Mouse (Mus musculus) frontal cortex, postnatal 36 days (tissue): Measurements from ENCODE around the gene Fbxl16.

Experiments used
- DNase-seq, 2 experiments: peaks; one replicate each; pipeline ENCODE4 v3.0.0; 2022; ENCODE audit warnings: low spot score in 2 of 2

The Fbxl16 gene

GRCm38 (mm10) chr17:25808789-25809605 lies at the start of gene Fbxl16:
Gene Fbxl16 (plus strand): TSS chr17:25809085.
- peak; percentile 90 to 92 for DNase-seq

- DNase-seq = peak; percentile 36 to 46
Observed at GRCm38 (mm10) chr17:25760148-25760547, 48.7 kb upstream of the Fbxl16 start.

- DNase-seq = peak; percentile 31 to 71
Observed at GRCm38 (mm10) chr17:25761561-25761970, 47.3 kb upstream of the Fbxl16 start.

- no peak for DNase-seq
Observed at GRCm38 (mm10) chr17:25762591-25762990, 46.3 kb upstream of the Fbxl16 start.

- no peak for DNase-seq
Observed at GRCm38 (mm10) chr17:25765886-25766285, 43.0 kb upstream of the Fbxl16 start.

GRCm38 (mm10) chr17:25769331-25769730 lies 39.6 kb upstream of the Fbxl16 start:
- DNase-seq = no peak

GRCm38 (mm10) chr17:25773549-25774120 lies 35.2 kb upstream of the Fbxl16 start, which contains the start of gene Narfl:
Gene Narfl (plus strand): TSS chr17:25773776.
- peak; percentile 99 for DNase-seq

- DNase-seq = no peak
Observed at GRCm38 (mm10) chr17:25775318-25776062, 33.4 kb upstream of the Fbxl16 start.

GRCm38 (mm10) chr17:25777948-25778347 lies 30.9 kb upstream of the Fbxl16 start:
- DNase-seq = no peak

GRCm38 (mm10) chr17:25781339-25781738 lies 27.5 kb upstream of the Fbxl16 start:
- DNase-seq = no peak

GRCm38 (mm10) chr17:25783086-25783485 lies 25.8 kb upstream of the Fbxl16 start:
- no peak for DNase-seq

GRCm38 (mm10) chr17:25783861-25784574 lies 24.9 kb upstream of the Fbxl16 start:
- no peak for DNase-seq

GRCm38 (mm10) chr17:25785281-25785745 lies 23.6 kb upstream of the Fbxl16 start, which contains the start of gene Haghl:
Gene Haghl (minus strand): TSS chr17:25785673.
- DNase-seq = peak; percentile 98

GRCm38 (mm10) chr17:25786280-25786679 lies 22.6 kb upstream of the Fbxl16 start, which contains the start of gene Ccdc78:
Gene Ccdc78 (plus strand): TSS chr17:25786580.
- no peak for DNase-seq

GRCm38 (mm10) chr17:25786781-25787504 lies 21.9 kb upstream of the Fbxl16 start:
- no peak for DNase-seq

- no peak for DNase-seq
Observed at GRCm38 (mm10) chr17:25791320-25791842, 17.5 kb upstream of the Fbxl16 start.

- DNase-seq = peak; percentile 87 to 88
Observed at GRCm38 (mm10) chr17:25791843-25792527, 16.9 kb upstream of the Fbxl16 start.

- peak in 1 of 2 experiments; percentile 73 for DNase-seq
Observed at GRCm38 (mm10) chr17:25792615-25793014, 16.3 kb upstream of the Fbxl16 start, which contains the start of gene Fam173a. Gene Fam173a (minus strand): TSS chr17:25792901.

GRCm38 (mm10) chr17:25794197-25794596 lies 14.7 kb upstream of the Fbxl16 start:
- DNase-seq = no peak

GRCm38 (mm10) chr17:25794998-25795397 lies 13.9 kb upstream of the Fbxl16 start:
- DNase-seq = no peak
